Mouse (Mus musculus): ENCODE results near the gene Vrk3. TPM values are rescaled to one million over a fixed set of nuclear protein-coding genes. Genes with fewer than 3 reads are reported as not detected.

Gene Vrk3
- total RNA-seq, 2 experiments from 2014 or later: 31.8 to 34.8 TPM

- no peak for DNase-seq
Measured at GRCm38 (mm10) chr7:44819391-44819790, 71.2 kb downstream of the Vrk3 start.

- no peak for DNase-seq
Measured at GRCm38 (mm10) chr7:44819863-44820262, 71.7 kb downstream of the Vrk3 start.

GRCm38 (mm10) chr7:44820525-44820924 is 72.3 kb downstream of the Vrk3 start:
- DNase-seq: no peak

- DNase-seq: no peak
Measured at GRCm38 (mm10) chr7:44821666-44822448, 73.6 kb downstream of the Vrk3 start.

GRCm38 (mm10) chr7:44823409-44823808 is 75.2 kb downstream of the Vrk3 start:
- no peak for DNase-seq

- peak; percentile 65 to 73 for DNase-seq
Measured at GRCm38 (mm10) chr7:44824872-44825271, 76.7 kb downstream of the Vrk3 start.

- no peak for DNase-seq
Measured at GRCm38 (mm10) chr7:44826771-44827170, 78.6 kb downstream of the Vrk3 start.

Other genes starting within 250 kb of the Vrk3 start
- gene Mybpc2, start 223.8 kb upstream of the Vrk3 start, total RNA-seq (2021): under 1 TPM in 1 of 2 experiments, not detected in 1; 0.12 TPM
- under 1 TPM in 1 of 2 experiments, not detected in 1; 0.13 TPM for gene Spib, start 216.3 kb upstream of the Vrk3 start, total RNA-seq (2021)
- 1 to 10 TPM; 6.2 to 8.7 TPM for gene Pold1, start 199.6 kb upstream of the Vrk3 start, total RNA-seq (2021)
- gene Nr1h2, start 194.5 kb upstream of the Vrk3 start, total RNA-seq (2021): 10 to 100 TPM; 58.7 to 62.1 TPM
- gene Napsa, start 176.0 kb upstream of the Vrk3 start, total RNA-seq (2021): under 1 TPM in 1 of 2 experiments, not detected in 1; 0.25 TPM
- gene Kcnc3, start 157.7 kb upstream of the Vrk3 start, total RNA-seq (2021): 100 to 1,000 TPM; 175 to 188 TPM
- gene Myh14, start 77.6 kb upstream of the Vrk3 start, total RNA-seq (2021): 10 to 100 TPM; 27.7 to 28.1 TPM
- not detected for gene Izumo2, start 39.7 kb upstream of the Vrk3 start, total RNA-seq (2021)
- under 1 TPM; 0.22 to 0.38 TPM for gene Zfp473, start 2.6 kb downstream of the Vrk3 start, total RNA-seq (2021)
- gene Nup62, start 67.7 kb downstream of the Vrk3 start, total RNA-seq (2021): 10 to 100 TPM; 29.7 to 30.6 TPM
- 1 to 10 TPM; 1.1 to 2.5 TPM for gene Il4i1, start 68.0 kb downstream of the Vrk3 start, total RNA-seq (2021)
- gene Atf5, start 68.2 kb downstream of the Vrk3 start, total RNA-seq (2021): 10 to 100 TPM; 26.3 to 28.9 TPM
- 10 to 100 TPM; 78.8 to 80.6 TPM for gene Akt1s1, start 100.6 kb downstream of the Vrk3 start, total RNA-seq (2021)
- gene Tbc1d17, start 100.7 kb downstream of the Vrk3 start, total RNA-seq (2021): 10 to 100 TPM; 63.7 to 64.6 TPM
- 10 to 100 TPM; 27.1 to 27.2 TPM for gene Pnkp, start 108.7 kb downstream of the Vrk3 start, total RNA-seq (2021)
- gene Ptov1, start 121.4 kb downstream of the Vrk3 start, total RNA-seq (2021): 100 to 1,000 TPM; 346 to 359 TPM
- gene Med25, start 144.3 kb downstream of the Vrk3 start, total RNA-seq (2021): 100 to 1,000 TPM in 1 of 2 experiments, 10 to 100 TPM in 1; 97.2 to 113 TPM
- gene Fuz, start 147.7 kb downstream of the Vrk3 start, total RNA-seq (2021): 10 to 100 TPM; 23.8 to 29.1 TPM
- gene Ap2a1, start 181.1 kb downstream of the Vrk3 start, total RNA-seq (2021): 100 to 1,000 TPM; 295 to 305 TPM
- gene Tsks, start 194.8 kb downstream of the Vrk3 start, total RNA-seq (2021): under 1 TPM; 0.87 to 0.88 TPM
- 100 to 1,000 TPM; 131 to 137 TPM for gene Cpt1c, start 226.4 kb downstream of the Vrk3 start, total RNA-seq (2021)
- gene Prmt1, start 238.2 kb downstream of the Vrk3 start, total RNA-seq (2021): 100 to 1,000 TPM; 155 to 168 TPM
- 10 to 100 TPM; 45.9 to 51.0 TPM for gene Irf3, start 249.2 kb downstream of the Vrk3 start, total RNA-seq (2021)

All from layer of hippocampus, postnatal 36 days (tissue).